9 mouse cellular contexts compared by ENCODE assay signal in genomic region chr4:154637468-154638319, GRCm38 (mm10). TPM values are rescaled to one million over a fixed set of nuclear protein-coding genes. Genes with fewer than 3 reads are reported as not detected.
DNase-seq lines count a peak whose midpoint lies in the region; ATAC-seq and TF ChIP-seq lines count a peak whose summit lies in the region.
"Had no signal": no experiment of that assay in that cellular context is flagged by ENCODE, and none has a peak within 500 bp of the region (broad histone marks: within the 10 kb centered on the region; RNA-seq: fewer than 3 reads in every experiment).

No protein-coding gene starts in this region.

- peak overlapping the region; percentile 74 for H3K27ac ChIP-seq in gastrocnemius, adult 2 months
- no peak overlapping the region for H3K27ac ChIP-seq in embryonic fibroblast, embryonic 13.5 days (ENCODE audit: insufficient read depth, low read length)
- H3K27ac ChIP-seq in intestine, embryonic 15.5 days = peak overlapping the region; percentile 83
- peak overlapping the region; percentile 76 for H3K27ac ChIP-seq in midbrain, embryonic 16.5 days (ENCODE audit: low read length)
- H3K27ac ChIP-seq in thymus, adult 2 months (ENCODE audit: control insufficient read depth, insufficient read depth, low read length) = no peak overlapping the region

- no peaks in the 10 kb centered on the region for H3K4me1 ChIP-seq in embryonic fibroblast, embryonic 13.5 days (ENCODE audit: control insufficient read depth, insufficient read depth, low read length)
- peaks cover 24% of the 10 kb centered on the region for H3K4me1 ChIP-seq in intestine, embryonic 15.5 days (replicated peaks)
- peaks cover 25% of the 10 kb centered on the region for H3K4me1 ChIP-seq in midbrain, embryonic 16.5 days (ENCODE audit: control insufficient read depth, insufficient read depth, low read length)
- 0 out of 2 replicates have a peak, but pooled peaks cover 5% of the 10 kb centered on the region for H3K4me1 ChIP-seq in thymus, adult 2 months (replicated peaks; ENCODE audit: control insufficient read depth, insufficient read depth, low read length)

- peak overlapping the region; percentile 74 for H3K9ac ChIP-seq in intestine, embryonic 15.5 days
- H3K9ac ChIP-seq in midbrain, embryonic 16.5 days (ENCODE audit: low read depth, low read length) = peak overlapping the region; percentile 62; the same call in 1 of the 2 replicates

- H3K27me3 ChIP-seq in intestine, embryonic 15.5 days (replicated peaks) = peaks cover 84% of the 10 kb centered on the region
- H3K27me3 ChIP-seq in midbrain, embryonic 16.5 days (ENCODE audit: control insufficient read depth, insufficient read depth, low read depth, low read length) = peaks cover 72% of the 10 kb centered on the region
- H3K27me3 ChIP-seq in thymus, adult 2 months (ENCODE audit: control insufficient read depth, insufficient read depth, low read length) = peaks cover 31% of the 10 kb centered on the region

- no peak for TF ChIP-seq CTCF in gastrocnemius, adult 2 months (IDR thresholded peaks at IDR 0.05)
- no peak for TF ChIP-seq CTCF in embryonic fibroblast, embryonic 13.5 days (IDR thresholded peaks at IDR 0.05; ENCODE audit: borderline replicate concordance, insufficient read depth, low read length)
- TF ChIP-seq CTCF in thymus, adult 2 months (IDR thresholded peaks at IDR 0.05; ENCODE audit: borderline replicate concordance, control insufficient read depth, extremely low read depth, insufficient read depth, low read length, poor library complexity) = no peak

- no peaks in the 10 kb centered on the region for H3K9me3 ChIP-seq in intestine, embryonic 15.5 days
- H3K9me3 ChIP-seq in midbrain, embryonic 16.5 days (replicated peaks; ENCODE audit: control insufficient read depth, low read length, poor library complexity, severe bottlenecking) = no peaks in the 10 kb centered on the region

- H3K4me2 ChIP-seq in intestine, embryonic 15.5 days (replicated peaks) = peak overlapping the region; percentile 95
- peak overlapping the region; percentile 62 for H3K4me2 ChIP-seq in midbrain, embryonic 16.5 days (ENCODE audit: low read length)

- no peak for ATAC-seq in intestine, embryonic 15.5 days
- no peak for ATAC-seq in midbrain, embryonic 16.5 days

- intact Hi-C loops in gastrocnemius, adult 2 months (cut with DNase I) = no loop called here

- no peaks in the 10 kb centered on the region for H3K36me3 ChIP-seq in intestine, embryonic 15.5 days
- H3K36me3 ChIP-seq in midbrain, embryonic 16.5 days (ENCODE audit: control insufficient read depth, insufficient read depth, low read length) = no peaks in the 10 kb centered on the region
- no peaks in the 10 kb centered on the region for H3K36me3 ChIP-seq in thymus, adult 2 months (ENCODE audit: control insufficient read depth, insufficient read depth, low read length)

- peak; percentile 26 for DNase-seq in gastrocnemius, adult 2 months
- DNase-seq in gastrocnemius, adult 8-10 months (ENCODE audit: low spot score in 2 of 2) = no peak
- DNase-seq in thymus, adult 2 months = no peak
- no peak for DNase-seq in layer of hippocampus, adult 11-12 months (ENCODE audit: low spot score)
- DNase-seq in right cerebral cortex, adult 18-20 months = no peak

- peak overlapping the region; percentile 81 for H3K4me3 ChIP-seq in gastrocnemius, adult 2 months
- H3K4me3 ChIP-seq in embryonic fibroblast, embryonic 13.5 days (ENCODE audit: insufficient read depth, low read length) = peak overlapping the region; percentile 24
- H3K4me3 ChIP-seq in intestine, embryonic 15.5 days (replicated peaks) = peak overlapping the region; percentile 68
- H3K4me3 ChIP-seq in midbrain, embryonic 16.5 days (ENCODE audit: low read depth, low read length) = peak overlapping the region; percentile 41
- H3K4me3 ChIP-seq in thymus, adult 2 months (ENCODE audit: control insufficient read depth, insufficient read depth, low read length) = no peak overlapping the region

- TF ChIP-seq POLR2A in embryonic fibroblast, embryonic 13.5 days (IDR thresholded peaks at IDR 0.05; ENCODE audit: low read depth, low read length) = no peak
- TF ChIP-seq POLR2A in thymus, adult 2 months (IDR thresholded peaks at IDR 0.05; ENCODE audit: control insufficient read depth, extremely low read depth, insufficient read depth, low read length, poor library complexity) = no peak

- WGBS in intestine, embryonic 15.5 days = 2% methylated on average over 66 of the region's 73 CpGs
- under 1% methylated on average over 56 of the region's 73 CpGs for WGBS in midbrain, embryonic 16.5 days
- 6% methylated on average over 72 of the region's 73 CpGs for WGBS in thymus, adult 2 months

RNA-seq across cellular contexts. Expression of gene Prdm16, which starts 1.0 kb away (rescaled TPM):
- 1 to 10 TPM; 2.2 to 3.0 TPM for total RNA-seq in gastrocnemius, adult 2 months (2021)
- 1 to 10 TPM in 3 of 4 experiments, under 1 TPM in 1; 0.73 to 3.1 (median 1.4) TPM for total RNA-seq in gastrocnemius, adult 8-10 months (2022)
- polyA plus RNA-seq in embryonic fibroblast, embryonic 13.5 days (2011; ENCODE audit: insufficient read length, low read depth, missing spikeins) = 3.1 and 3.8 TPM in 2 replicates
- 16.4 and 17.7 TPM in 2 replicates for polyA plus RNA-seq in intestine, embryonic 15.5 days (2015; fragmentation: Nextera tagmentation; extraction: Ambion mirVana)
- 11.8 and 13.1 TPM in 2 replicates for polyA plus RNA-seq in midbrain, embryonic 16.5 days (2015; fragmentation: Nextera tagmentation; extraction: Ambion mirVana)
- 4.5 and 7.7 TPM in 2 replicates for polyA plus RNA-seq in thymus, adult 2 months (2012; rRNA removed)

RNA-seq across cellular contexts. Expression of gene Actrt2, which starts 30.0 kb away (rescaled TPM):
- not detected for total RNA-seq in gastrocnemius, adult 2 months (2021)
- total RNA-seq in gastrocnemius, adult 8-10 months (2022) = not detected
- not detected in 2 replicates for polyA plus RNA-seq in embryonic fibroblast, embryonic 13.5 days (2011; ENCODE audit: insufficient read length, low read depth, missing spikeins)
- not detected in 2 replicates for polyA plus RNA-seq in intestine, embryonic 15.5 days (2015; fragmentation: Nextera tagmentation; extraction: Ambion mirVana)
- polyA plus RNA-seq in midbrain, embryonic 16.5 days (2015; fragmentation: Nextera tagmentation; extraction: Ambion mirVana) = not detected in 2 replicates
- polyA plus RNA-seq in thymus, adult 2 months (2012; rRNA removed) = 0.13 TPM in 1 of 2 replicates, not detected in the other
- total RNA-seq: layer of hippocampus, adult 8-10 months had no signal

Comparison
In these comparisons a context has a peak if more than half of its experiments do, and no peak if none do; other contexts are left out.
1. H3K27ac ChIP-seq: peak in gastrocnemius, adult 2 months (single experiment), intestine, embryonic 15.5 days (single experiment) and midbrain, embryonic 16.5 days (single experiment); none in embryonic fibroblast, embryonic 13.5 days (single experiment) and thymus, adult 2 months (single experiment).